Mouse (Mus musculus) retina, adult 2 months (tissue): ENCODE data around the gene Zfp219.

Experiments used
- DNase-seq: peaks from one replicate; pipeline ENCODE4 v3.0.0-alpha.2; 2012; ENCODE audit warnings: low read depth, low spot score

Zfp219 gene

DNA sequence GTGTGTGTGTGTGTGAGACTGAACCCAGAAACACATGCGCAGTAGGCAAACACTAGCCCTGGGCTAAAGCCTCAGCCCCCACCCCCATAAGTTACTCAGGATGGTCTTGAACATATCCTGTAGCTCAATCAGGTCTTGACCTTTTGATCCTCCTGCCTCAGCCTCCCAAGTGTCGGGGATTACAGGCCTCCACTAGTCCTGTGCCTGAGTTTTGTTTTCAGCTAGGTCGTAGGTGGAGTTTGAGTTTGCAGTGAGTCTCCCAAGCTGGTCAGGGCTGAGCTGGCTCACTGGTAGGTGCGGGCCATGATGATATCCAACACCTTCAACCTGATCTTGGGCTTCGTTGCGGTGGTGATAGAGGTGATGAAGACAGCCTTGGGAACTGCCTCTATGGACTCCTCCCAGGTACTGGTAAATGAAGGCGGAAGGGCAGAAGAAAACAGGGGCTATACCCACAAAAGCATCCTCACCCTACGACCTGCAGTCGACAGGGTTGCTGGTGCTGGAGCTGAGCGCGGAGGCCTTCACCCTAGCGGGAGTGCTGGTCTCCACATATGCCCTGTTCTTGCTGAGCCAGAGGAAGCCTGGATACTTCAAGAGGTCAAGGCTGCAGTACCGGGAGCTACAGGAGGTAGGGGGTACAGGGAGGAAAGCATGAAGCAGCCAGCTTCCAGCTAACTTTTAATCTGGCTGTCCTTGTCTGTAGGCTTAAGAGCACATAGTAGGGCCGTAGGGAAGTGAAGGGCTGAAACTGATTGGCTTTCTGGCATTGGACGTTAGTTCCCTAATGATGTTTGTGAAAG lies 2.1 kb downstream of the Zfp219 start:
- DNase-seq: no peak

DNA sequence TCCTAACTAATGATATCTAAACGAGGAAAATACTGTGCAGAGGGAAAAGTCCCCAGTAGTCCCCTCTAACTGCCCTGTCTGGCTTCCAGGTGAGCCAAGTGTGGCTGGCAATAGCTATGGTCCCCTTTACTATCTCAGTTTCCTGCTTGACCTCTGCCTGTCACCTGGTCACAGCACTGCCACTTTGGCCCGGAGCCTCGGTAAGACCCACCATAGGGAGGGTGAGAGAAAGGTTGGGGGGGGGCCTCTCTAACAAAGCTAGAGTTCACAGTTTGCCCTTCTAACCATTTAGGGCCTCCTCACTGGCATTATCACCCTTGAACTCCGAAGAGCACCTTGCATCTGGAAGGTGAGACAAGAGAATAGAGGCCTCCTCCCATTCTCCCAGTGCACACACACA lies 2.9 kb downstream of the Zfp219 start:
- no peak for DNase-seq

DNA sequence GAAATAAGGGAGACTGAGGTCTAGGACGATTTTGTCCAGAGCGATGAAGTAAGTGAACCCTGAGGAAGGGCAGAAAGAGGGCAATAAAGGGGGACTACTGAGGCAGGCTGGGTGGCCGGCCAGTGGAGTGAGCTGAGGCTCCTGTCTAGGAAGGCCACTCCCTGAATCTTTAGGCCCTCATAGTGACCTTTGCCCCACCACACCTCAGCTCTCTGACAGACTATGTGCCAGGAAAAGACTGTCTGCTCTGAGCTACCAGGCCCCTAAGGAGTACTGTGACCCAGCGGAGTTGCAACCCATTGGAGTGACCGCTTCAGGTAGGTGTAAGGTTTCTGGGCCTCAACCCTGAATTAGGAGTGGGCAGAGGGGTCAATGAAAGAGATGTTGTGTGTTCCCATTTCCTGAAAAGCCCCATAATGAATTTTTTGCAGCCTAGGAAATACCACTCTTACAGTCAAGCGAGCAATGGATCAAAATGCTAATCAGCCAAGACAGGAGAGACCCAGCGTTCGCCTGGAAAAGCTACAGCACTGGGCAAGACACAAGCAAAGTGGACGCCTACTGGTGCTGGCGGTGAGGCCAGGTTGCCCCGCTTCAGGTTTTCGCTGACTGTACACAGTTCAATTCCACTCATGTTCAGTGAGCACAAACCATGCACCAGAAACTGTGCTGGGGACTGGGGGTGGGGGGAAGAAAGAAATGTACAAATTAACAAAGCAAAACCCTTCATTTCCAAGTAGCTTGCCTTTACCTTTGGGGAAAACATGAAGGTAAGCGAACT lies 3.7 kb downstream of the Zfp219 start:
- no peak for DNase-seq

DNA sequence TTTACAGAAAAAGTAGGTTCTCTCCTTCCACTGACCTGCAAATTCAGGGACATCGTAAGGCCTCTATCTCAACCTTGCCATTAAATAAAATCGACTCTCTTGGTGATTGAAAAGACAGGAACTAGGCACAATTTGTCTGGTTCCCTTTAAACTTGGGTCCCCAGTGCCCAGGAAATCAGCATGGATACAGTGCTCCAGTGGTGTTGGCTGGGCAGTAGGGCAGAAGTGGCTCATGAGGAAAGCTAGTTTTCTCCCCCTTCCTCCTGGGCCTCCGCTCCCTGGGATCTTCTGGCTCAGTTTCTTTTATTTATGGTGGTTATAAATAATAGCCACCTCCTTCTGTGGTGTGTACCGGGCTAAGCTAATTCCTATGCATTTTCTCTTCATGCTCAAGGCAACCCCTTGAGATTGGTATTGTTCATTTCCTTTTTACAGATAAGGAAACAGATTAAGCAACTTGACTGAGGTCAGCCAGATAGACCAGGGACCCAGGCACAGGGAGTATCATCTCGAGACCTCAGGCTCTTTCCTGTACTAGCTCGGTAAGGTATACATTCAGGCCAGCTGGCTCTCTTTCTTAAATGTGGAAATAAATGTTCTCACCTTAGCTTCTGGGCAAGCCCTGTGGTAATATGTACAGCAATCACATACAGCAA lies 5.0 kb downstream of the Zfp219 start, which contains the start of gene Tmem253:
Gene Tmem253 (plus strand): TSS at position 214 of the 656 bp plus-strand sequence.
- DNase-seq: no peak

DNA sequence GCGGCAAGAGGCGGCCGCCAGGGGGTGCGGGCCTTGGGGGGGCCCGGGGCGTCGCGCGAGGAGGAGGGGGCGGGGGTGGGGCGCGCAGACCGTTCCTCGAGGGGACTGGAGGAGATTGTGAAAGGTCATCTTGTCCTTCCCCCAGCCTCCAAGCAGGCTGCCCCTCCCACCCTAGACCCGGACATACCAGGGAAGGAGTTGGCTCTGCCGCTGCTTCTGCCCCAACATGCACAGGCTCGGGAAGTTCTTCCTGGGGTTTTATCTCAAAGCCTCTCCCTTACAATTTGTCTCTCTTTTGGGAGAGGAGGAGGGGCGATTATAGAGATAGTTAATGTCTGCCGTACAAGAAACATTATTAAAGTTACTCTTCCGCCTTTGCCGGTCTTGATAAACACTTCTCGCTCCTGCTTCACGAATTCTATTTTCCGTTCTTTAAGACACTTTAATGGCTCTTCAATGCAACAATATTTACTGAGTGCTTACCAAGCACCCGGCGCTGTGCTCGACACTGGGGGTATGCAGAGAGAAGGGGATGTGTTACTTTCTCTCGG lies 5.7 kb downstream of the Zfp219 start:
- no peak for DNase-seq

DNA sequence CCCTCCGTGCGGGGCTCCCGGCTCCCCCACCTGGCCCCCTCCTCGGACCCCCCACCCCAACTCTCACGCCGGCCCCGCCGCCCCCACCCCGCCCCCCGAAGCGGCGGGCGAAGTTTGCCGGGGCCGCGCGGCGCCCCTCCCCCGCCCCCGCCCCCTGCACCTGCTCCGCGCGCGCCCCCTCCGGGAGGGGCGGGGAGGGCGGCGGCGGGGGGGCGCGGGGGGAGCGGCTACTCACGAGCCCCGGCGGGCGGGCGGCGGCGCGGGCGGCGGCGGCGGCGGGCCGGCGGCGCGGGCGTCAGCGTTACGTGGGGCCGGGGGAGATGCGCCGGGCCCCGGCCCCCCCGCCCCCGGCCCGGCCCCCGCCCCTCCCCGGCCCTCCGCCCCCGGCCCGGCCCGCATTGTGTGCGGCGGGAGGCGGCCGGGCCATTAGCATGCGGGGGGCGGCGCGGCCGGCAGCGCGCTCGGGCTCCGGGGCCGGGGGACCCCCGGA lies 6.2 kb downstream of the Zfp219 start:
- DNase-seq: no peak

DNA sequence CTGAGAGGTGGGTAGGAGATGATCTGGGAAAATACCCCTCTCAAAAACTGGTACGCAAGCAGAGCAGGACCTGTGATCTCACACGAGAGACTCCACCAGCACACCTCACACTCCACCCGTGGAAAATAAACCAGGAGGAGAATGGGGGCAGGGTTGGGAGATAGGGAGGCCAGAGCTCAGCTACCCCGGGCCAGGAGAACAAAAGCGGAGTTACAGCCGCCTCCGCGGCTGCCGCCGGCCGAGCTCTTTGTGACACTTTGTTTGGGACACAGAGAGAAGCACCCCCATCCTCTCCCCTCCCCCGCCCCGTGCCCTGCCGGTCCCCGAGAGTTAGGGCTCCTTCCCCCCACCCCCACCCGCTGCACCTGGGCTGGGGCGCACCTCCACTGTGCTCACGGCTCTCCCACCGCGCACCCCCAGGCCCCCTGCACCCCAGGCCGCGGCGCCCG lies 6.7 kb downstream of the Zfp219 start:
- no peak for DNase-seq

DNA sequence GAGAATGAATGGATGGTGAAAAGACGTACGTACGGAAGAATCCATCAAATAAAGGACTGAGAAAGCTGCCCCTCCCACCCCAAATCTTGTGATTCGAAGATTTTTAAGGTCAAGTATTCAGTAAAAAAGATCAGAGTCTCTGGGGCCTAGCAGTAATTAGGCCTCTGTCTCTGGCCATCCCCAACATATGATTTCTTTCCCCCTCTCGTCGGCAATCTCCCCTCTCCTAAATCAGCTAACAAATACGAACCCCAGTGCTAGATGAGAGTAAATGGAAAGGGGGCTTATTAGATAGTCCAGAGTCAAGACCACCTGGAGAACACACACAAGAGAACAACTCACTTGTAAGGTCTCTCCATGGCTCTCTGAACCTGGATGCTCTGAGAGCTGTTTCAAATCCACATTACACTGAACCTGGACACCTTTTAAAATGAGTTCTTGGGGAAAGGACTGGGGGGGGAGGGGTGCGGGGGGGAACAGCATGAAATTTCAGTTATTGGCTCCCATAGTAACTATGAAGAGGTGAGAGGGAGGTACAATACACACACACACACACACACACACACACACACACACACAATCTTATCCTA lies 7.4 kb downstream of the Zfp219 start:
- DNase-seq: no peak

DNA sequence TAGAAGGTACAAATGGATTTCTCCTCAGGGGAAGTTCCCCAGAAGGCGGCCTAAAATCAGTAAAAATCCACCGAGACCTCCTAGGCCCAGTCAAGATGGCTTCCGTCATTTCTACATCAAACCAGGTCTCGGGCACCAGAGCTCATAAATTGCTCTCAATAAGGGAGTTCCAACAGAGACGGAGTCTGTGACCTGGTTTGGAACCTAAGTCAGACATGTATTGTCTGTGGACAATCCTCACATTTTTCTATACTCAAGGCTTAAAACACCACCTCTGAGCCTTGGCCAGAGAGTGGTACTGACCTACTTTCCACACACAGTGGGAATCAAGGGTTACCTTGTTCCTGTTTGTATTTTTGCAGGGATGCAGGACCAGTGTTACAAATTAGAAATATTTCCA lies 8.0 kb downstream of the Zfp219 start:
- DNase-seq: no peak

DNA sequence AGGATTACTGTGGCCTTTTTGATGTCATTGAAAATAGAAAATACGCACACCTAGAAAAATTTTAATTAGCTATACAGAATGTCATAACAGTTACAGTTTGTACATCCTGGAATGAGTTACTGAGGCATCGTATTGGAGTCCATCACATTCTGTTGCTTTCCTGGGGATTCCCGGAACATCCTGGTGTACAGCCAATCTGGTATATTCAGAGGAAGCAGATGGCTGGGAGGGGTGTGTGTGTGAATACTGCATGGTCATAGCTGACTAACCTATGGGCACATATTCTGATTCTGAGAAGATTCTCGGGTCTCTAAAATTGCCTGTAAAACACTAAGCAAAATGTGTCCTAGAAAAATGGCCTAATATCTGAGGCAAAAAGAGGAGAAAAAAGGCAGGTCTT lies 8.4 kb downstream of the Zfp219 start:
- DNase-seq: no peak

DNA sequence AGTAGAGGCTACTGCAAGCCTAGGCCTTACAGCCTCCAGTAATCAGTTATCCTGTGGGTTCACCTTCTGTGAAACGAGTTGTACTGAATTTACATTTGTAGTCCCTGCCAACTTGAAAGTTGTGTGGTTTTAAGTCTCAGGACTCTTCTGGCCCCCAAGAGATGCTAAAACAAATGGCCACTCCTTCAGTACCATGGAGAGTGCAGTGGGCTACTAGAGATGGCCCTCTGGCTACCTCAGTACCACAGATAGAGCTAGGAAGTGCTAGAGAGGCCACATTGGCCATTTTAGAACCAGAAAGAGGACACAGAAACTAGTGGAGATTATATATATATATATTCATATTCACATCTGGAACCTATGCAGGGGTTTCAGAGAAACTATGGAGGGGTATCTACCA lies 8.8 kb downstream of the Zfp219 start:
- DNase-seq: no peak

DNA sequence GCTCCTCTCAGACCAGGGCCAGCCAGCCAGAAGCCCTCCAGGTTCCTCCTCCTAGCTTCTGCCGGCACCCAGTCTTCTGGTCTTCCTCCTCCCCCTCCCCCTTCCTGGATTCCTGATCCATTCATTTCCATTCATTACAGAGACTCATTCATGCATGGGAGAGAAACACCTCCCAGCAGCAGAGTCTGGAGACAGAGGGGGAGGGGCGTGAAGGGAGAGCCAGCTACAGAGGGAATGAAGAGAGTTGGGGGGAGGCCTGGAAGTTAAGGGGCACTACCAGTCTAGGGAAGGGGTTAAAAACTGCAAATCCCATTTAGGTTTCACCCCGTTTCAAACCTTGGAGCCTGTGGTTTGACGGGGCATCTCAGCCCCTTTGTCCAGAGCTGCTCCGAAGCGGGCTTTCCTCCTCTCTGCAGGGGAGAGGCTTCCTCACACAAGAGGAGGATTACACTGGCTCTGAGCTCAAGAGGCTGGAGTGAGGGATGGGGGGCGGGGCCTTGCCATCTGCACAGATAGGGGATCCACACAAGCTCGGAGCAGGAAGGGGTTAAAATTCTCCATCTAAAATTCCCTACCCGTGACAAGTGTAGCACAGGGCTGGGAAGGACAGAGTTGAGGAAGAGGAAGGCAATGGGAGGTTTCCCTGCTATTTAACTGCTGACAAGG lies 10.0 kb downstream of the Zfp219 start:
- DNase-seq: peak; percentile 62

DNA sequence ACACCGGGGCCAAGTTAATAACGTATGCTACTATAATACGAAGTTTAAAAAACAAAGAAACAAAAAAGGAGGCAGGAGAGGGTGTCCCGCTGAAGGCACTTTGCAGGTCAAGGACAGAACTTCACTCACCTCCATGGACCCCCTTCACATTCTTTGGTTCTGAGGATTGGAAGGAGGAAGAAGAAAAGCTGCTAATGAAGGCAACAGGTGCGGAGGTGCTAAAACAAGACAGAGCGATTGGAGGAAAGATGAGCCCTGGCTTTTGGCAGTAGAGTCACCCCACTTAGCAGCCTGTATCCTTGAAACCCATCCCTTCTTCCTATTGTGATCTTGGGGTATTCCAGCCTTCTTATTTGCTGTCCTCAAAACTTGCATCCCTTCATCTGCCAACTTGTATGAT lies 10.7 kb downstream of the Zfp219 start:
- DNase-seq: no peak

DNA sequence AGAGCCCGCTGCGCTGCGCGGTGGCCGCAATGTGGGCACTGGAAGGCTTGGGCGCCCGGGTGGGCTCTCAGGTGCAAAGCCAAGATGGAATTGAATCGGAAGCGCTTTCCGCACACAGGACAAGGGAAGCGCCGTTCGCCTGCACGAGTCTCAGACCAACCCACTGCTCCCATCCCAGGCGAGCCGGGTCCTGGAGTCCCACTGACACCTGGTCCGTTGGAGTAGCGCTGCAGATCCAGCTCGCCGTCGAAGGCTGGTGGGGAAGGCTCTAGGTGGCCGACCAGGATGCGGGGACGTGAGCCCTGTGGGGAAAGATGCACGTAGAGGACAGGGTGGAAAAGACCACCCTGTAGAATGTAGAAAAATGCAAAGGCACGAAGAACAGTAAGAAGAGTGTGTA lies 11.2 kb downstream of the Zfp219 start:
- no peak for DNase-seq

DNA sequence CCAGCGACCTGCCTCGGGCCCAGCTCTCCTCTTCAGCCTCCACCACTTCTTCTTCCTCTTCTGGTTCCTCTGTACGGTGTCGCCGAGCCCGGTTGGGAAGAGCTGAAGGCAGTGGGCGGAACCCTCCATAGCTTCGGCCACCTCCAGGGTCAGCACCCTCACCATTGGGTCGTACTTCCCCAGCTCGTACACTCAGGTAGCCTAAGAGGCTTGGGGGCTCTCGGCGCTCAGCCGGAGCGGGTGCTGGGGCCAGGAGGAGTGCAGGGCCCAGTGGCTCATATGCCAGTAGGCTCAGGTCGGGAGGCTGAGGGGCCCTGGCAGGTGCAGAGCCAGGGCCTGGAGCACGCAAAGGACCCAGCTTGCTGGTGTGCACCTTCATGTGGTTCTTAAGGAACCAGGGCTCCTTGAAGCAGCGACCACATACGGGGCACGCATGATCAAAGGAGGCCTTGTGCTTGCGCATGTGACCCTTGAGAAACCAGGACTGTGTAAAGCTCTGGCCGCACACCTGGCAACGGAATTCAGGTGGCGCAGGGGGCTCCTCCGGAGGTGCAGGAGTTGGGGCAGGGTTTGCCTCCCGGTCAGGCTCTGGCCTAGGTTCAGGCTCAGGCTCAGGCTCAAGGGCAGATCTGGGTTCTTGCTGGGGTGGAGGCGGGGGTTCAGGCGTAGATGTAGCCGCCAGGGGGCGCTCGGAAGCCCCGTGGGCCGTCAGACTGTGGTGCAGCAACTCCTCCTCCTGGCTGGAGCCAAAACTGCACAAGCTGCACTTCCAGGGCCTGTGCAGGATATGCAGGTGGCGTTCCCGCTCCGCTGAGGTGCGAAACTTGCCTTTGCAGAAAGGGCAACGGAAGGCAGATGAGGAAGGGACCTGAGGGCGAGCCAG lies 12.0 kb downstream of the Zfp219 start:
- DNase-seq: peak; percentile 74

DNA sequence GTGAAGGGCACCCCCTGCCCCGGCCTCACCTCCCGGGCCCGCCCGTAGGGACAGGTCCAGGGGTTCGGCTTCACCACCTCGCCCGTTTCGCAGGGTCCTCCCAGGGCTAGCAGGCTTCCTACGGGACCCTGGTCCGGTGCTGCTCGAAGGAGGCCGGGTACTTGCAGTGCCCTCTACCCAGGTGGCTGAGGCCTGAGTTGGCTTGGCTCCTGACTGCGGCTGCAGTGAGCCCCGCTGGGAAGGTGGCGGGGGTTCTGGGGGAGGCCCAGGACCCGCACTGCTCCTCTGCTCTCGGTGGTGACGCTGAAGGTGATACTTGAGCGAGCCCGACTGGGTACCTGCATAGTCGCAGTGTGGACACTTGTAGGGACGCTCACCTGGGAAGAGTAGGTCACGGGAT lies 13.8 kb downstream of the Zfp219 start:
- no peak for DNase-seq

DNA sequence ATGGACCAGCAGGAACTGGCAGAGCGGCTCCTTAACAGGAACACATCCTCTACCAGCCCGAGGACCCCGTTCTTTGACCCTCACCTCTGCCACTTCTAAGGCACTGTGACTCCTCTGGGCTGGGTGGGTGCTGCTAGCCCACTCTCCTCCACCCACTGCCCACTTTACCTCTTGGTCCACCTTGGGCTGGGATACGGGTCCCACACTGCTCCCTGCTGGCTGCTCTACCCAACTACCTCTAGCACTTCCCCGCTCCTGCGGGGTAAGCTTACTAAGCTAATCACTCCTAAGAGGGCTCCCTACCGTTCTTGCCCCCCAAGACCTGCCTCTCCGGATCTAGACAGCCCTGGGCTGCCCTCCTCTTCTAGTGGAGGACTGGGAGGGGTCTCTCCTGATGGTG lies 14.3 kb downstream of the Zfp219 start:
- DNase-seq: no peak

DNA sequence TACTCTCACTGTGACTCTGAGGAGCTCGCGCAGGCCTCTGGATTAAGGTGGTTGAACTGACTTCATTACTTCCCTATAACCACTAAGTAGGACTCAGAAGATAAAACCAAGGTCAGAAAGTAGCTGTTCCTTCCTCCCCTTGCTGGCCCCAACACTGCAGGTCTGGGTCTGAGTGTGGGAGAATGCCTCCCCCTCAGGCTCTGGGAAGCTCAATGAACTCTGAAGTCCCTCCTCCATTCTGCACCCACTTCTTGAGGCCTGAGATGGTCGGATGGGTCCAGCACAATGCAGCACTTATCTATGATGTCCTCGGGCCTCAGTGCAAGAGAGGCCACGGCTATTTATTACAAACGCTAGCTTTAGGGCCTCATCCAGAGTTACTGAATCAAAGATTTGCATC lies 14.9 kb downstream of the Zfp219 start:
- DNase-seq: no peak

DNA sequence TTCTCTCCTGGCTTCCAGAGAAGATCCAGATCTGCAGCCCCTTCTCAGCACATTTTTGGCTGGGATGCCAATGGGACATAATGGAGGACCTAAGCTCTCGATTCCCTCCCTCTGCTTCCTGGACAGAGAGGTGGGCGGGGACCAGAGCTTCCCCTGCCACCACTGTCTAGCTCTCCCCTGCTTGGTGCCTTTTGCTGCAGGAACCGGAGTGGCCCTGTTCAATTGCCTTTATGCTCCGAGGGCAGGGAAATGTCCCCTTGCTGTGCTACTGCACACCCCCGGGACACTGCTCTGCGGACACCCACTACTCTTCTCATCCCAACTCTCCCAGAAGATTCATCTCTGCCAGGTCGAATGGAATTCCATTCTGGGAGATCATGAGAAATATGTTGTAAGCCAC lies 15.4 kb downstream of the Zfp219 start:
- DNase-seq: no peak

DNA sequence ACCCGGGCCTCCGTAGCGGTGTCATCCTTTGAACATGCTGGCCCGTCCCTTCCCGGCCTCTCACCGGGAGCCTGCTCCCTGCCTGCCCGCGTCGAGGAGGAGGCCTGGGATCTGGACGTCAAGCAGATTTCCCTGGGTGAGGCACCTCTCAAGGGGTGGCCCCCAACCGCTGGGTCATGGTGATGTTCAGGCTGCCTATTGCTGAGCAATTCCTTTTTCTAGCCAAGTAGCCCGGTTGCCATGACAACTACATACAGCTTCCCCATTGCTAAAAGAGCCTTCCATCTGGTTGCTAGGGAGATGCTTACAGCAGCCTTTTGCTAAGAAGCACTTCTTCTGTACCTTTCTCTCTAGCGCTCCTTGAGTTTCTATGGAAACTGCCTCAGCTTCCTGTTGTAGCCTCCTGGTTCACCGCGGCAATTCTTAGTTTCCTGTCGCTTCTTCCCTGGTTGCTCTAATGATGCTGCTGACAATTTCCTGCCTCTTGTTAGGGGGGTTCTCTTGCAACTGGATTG lies 16.5 kb downstream of the Zfp219 start:
- DNase-seq: no peak
